Mouse (Mus musculus) layer of hippocampus, adult 6 months (tissue): ENCODE measurements around the gene Btc. TPM values are rescaled to one million over a fixed set of nuclear protein-coding genes. Genes with fewer than 3 reads are reported as not detected.

Experiments
- long read RNA-seq, 2 experiments: library from polyadenylated mRNA; unstranded; transcript quantifications; one replicate each; pipeline ENCODE4 v2.0.0; 2019 to 2020
- polyA plus RNA-seq: library from polyadenylated mRNA; unstranded; fragments of <200 nt; fragmentation: Nextera tagmentation; gene quantifications from 2 replicates; pipeline ENCODE4 v1.2.3, GENCODE M21; 2021

Gene Btc
- polyA plus RNA-seq: 0.19 and 0.23 TPM in 2 replicates
- long read RNA-seq, experiment 1, partial matches to known transcripts: 0 of 1 reads
- long read RNA-seq, experiment 1, other reads (novel, unspliced or antisense): 0 of 1 reads
- long read RNA-seq, experiment 2, partial matches to known transcripts: 0 of 2 reads
- long read RNA-seq, experiment 2, other reads (novel, unspliced or antisense): 0 of 2 reads

GRCm38 (mm10) chr5:91402339-91403211 is at the start of gene Btc:
Gene Btc, minus strand, starts transcription at chr5:91402994.

Other genes with a start within 250 kb of the Btc start
- gene Parm1, start 114.6 kb upstream of the Btc start, polyA plus RNA-seq: 21.9 and 22.5 TPM in 2 replicates